Mouse (Mus musculus) embryonic facial prominence, embryonic 11.5 days (tissue): ENCODE measurements around the gene Itfg2. TPM values are rescaled to one million over a fixed set of nuclear protein-coding genes. Genes with fewer than 3 reads are reported as not detected.

ENCODE experiments used
- ATAC-seq: fragments of 200-750 bp; cut with Nextera tagmentation; replicated peaks from 2 replicates; pipeline ENCODE4 v1.8.0; 2017; ENCODE audit warnings: low read depth; ENCODE audit not compliant: insufficient number of reproducible peaks, low FRiP score, low TSS enrichment
- DNase-seq: peaks from one replicate; pipeline ENCODE4 v3.0.0-alpha.2; 2015; ENCODE audit warnings: low spot score
- H3K27ac ChIP-seq: fragments of 300-500 bp; sonication (generic); replicated peaks from 2 replicates; pipeline ENCODE4 v1.5.1; 2014; ENCODE audit warnings: mild to moderate bottlenecking, low read depth, low read length, control low read depth
- H3K27me3 ChIP-seq: fragments of 300-500 bp; sonication (generic); 2 replicates; pipeline ENCODE4 v1.6.1; 2014; ENCODE audit warnings: mild to moderate bottlenecking, low read length, moderate library complexity, mixed read lengths; ENCODE audit not compliant: control insufficient read depth, insufficient read depth
- H3K36me3 ChIP-seq: fragments of 300-500 bp; sonication (generic); replicated peaks from 2 replicates; pipeline ENCODE4 v1.6.1; 2014; ENCODE audit warnings: low read depth, mild to moderate bottlenecking, low read length, moderate library complexity, mixed read lengths; ENCODE audit not compliant: control insufficient read depth, insufficient read depth
- H3K4me1 ChIP-seq: fragments of 300-500 bp; sonication (generic); 2 replicates; pipeline ENCODE4 v1.6.1; 2014; ENCODE audit warnings: low read length, mixed read lengths; ENCODE audit not compliant: control insufficient read depth, insufficient read depth
- H3K4me2 ChIP-seq: fragments of 300-500 bp; sonication (generic); 2 replicates; pipeline ENCODE4 v1.6.1; 2014; ENCODE audit warnings: low read depth, mild to moderate bottlenecking, control low read depth, low read length, moderate library complexity
- H3K4me3 ChIP-seq: fragments of 300-500 bp; sonication (generic); 2 replicates; pipeline ENCODE4 v1.5.1; 2014; ENCODE audit warnings: low read depth, low read length, control low read depth
- H3K9ac ChIP-seq: fragments of 300-500 bp; sonication (generic); replicated peaks from 2 replicates; pipeline ENCODE4 v1.6.1; 2014; ENCODE audit warnings: mild to moderate bottlenecking, control low read depth, low read length
- H3K9me3 ChIP-seq: fragments of 300-500 bp; sonication (generic); replicated peaks from 2 replicates; pipeline ENCODE4 v1.6.1; 2016; ENCODE audit warnings: mild to moderate bottlenecking, low read length, inconsistent platforms, mixed read lengths; ENCODE audit not compliant: control insufficient read depth
- WGBS: fragments of 180-500 bp; shearing (Covaris S2); extraction: QIAGEN DNeasy Blood & Tissue Kit; methylation state at CpG from one replicate; pipeline ENCODE4 v1.1.7; 2014; 5-methylcytosine and 5-hydroxymethylcytosine counted together
- polyA plus RNA-seq: library from polyadenylated mRNA; unstranded; fragments of >200 nt; fragmentation: Nextera tagmentation; extraction: Ambion mirVana; gene quantifications from 2 replicates; pipeline ENCODE4 v1.2.1, GENCODE M21; 2014

Itfg2 gene
- polyA plus RNA-seq, 1 experiment from 2014 or later = 26.9 TPM

GRCm38 (mm10) chr6:128429826-128430225 lies 5.1 kb upstream of the Itfg2 start:
- no peak overlapping the region for H3K4me2 ChIP-seq
- DNase-seq (no peak), ATAC-seq (no peak)
- H3K4me3 ChIP-seq = no peak overlapping the region
- no peaks in the 10 kb centered on the region for H3K4me1 ChIP-seq
- H3K36me3 ChIP-seq = peaks cover 26% of the 10 kb centered on the region
- H3K9ac ChIP-seq = no peak overlapping the region
- no peak overlapping the region for H3K27ac ChIP-seq
- H3K9me3 ChIP-seq = no peaks in the 10 kb centered on the region
- H3K27me3 ChIP-seq = no peaks in the 10 kb centered on the region
- 87% methylated on average over 6 of the region's 6 CpGs for WGBS

- no peak overlapping the region for H3K4me3 ChIP-seq
- no peak overlapping the region for H3K4me2 ChIP-seq
- no peak overlapping the region for H3K9ac ChIP-seq
- WGBS = 88% methylated on average over 2 of the region's 2 CpGs
- H3K27me3 ChIP-seq = no peaks in the 10 kb centered on the region
- no peak overlapping the region for H3K27ac ChIP-seq
- H3K36me3 ChIP-seq = peaks cover 26% of the 10 kb centered on the region
- ATAC-seq (no peak), DNase-seq (no peak)
- H3K9me3 ChIP-seq = no peaks in the 10 kb centered on the region
- H3K4me1 ChIP-seq = no peaks in the 10 kb centered on the region
These were observed 4.6 kb upstream of the Itfg2 start for GRCm38 (mm10) chr6:128429300-128429699.

- H3K4me2 ChIP-seq = no peak overlapping the region
- no peaks in the 10 kb centered on the region for H3K4me1 ChIP-seq
- ATAC-seq (no peak), DNase-seq (no peak)
- no peak overlapping the region for H3K27ac ChIP-seq
- H3K36me3 ChIP-seq = peaks cover 17% of the 10 kb centered on the region
- no peaks in the 10 kb centered on the region for H3K27me3 ChIP-seq
- no peaks in the 10 kb centered on the region for H3K9me3 ChIP-seq
- H3K4me3 ChIP-seq = no peak overlapping the region
- H3K9ac ChIP-seq = no peak overlapping the region
- WGBS = 90% methylated on average over 5 of the region's 5 CpGs
These were observed 2.8 kb upstream of the Itfg2 start for GRCm38 (mm10) chr6:128427571-128427970.

GRCm38 (mm10) chr6:128425046-128425445 lies 315 bp upstream of the Itfg2 start:
- 22% methylated on average over 9 of the region's 9 CpGs for WGBS
- H3K4me1 ChIP-seq = no peaks in the 10 kb centered on the region
- ATAC-seq (no peak), DNase-seq (no peak)
- H3K4me2 ChIP-seq = peak overlapping the region; percentile 42
- H3K27me3 ChIP-seq = no peaks in the 10 kb centered on the region
- peaks cover 3% of the 10 kb centered on the region for H3K36me3 ChIP-seq
- no peak overlapping the region; the same call in 1 of the 2 replicates for H3K27ac ChIP-seq
- no peaks in the 10 kb centered on the region for H3K9me3 ChIP-seq
- H3K4me3 ChIP-seq = peak overlapping the region; percentile 54
- H3K9ac ChIP-seq = peak overlapping the region; percentile 34; the same call in 1 of the 2 replicates

- Histone ChIP-seq H3K27me3 (no peaks in the 10 kb centered on the region), H3K4me3 (peak overlapping the region; percentile 54), H3K9ac (peak overlapping the region; percentile 81), H3K4me1 (no peaks in the 10 kb centered on the region), H3K27ac (no peak overlapping the region; the same call in 1 of the 2 replicates), H3K9me3 (no peaks in the 10 kb centered on the region), H3K36me3 (no peaks in the 10 kb centered on the region), H3K4me2 (peak overlapping the region; percentile 46)
- no peak for DNase-seq
- 50% methylated on average over 15 of the region's 16 CpGs for WGBS
- ATAC-seq = 0 out of 2 replicates have a peak, but pooled peaks have one; percentile 32
These were observed 1.0 kb downstream of the Itfg2 start for GRCm38 (mm10) chr6:128423496-128424268.

- 95% methylated on average over 3 of the region's 3 CpGs for WGBS
These were observed 3.3 kb downstream of the Itfg2 start for GRCm38 (mm10) chr6:128421480-128421879.

GRCm38 (mm10) chr6:128421036-128421435 lies 3.7 kb downstream of the Itfg2 start:
- ATAC-seq (no peak), DNase-seq (no peak)
- H3K9me3 ChIP-seq = no peaks in the 10 kb centered on the region
- WGBS = 93% methylated on average over 2 of the region's 2 CpGs
- no peak overlapping the region for H3K9ac ChIP-seq
- H3K36me3 ChIP-seq = no peaks in the 10 kb centered on the region
- no peak overlapping the region for H3K4me3 ChIP-seq
- no peaks in the 10 kb centered on the region for H3K27me3 ChIP-seq
- H3K4me2 ChIP-seq = no peak overlapping the region
- no peaks in the 10 kb centered on the region for H3K4me1 ChIP-seq
- no peak overlapping the region for H3K27ac ChIP-seq

More at GRCm38 (mm10) chr6:128421480-128421879, 3.3 kb downstream of the Itfg2 start:
- Histone ChIP-seq H3K4me2 (no peak overlapping the region), H3K4me3 (no peak overlapping the region), H3K9ac (no peak overlapping the region), H3K27me3 (no peaks in the 10 kb centered on the region), H3K4me1 (no peaks in the 10 kb centered on the region), H3K9me3 (no peaks in the 10 kb centered on the region), H3K27ac (no peak overlapping the region), H3K36me3 (no peaks in the 10 kb centered on the region)
- DNase-seq = no peak
- ATAC-seq = no peak

- Histone ChIP-seq H3K9ac (no peak overlapping the region), H3K9me3 (no peaks in the 10 kb centered on the region), H3K4me3 (no peak overlapping the region), H3K36me3 (no peaks in the 10 kb centered on the region), H3K27me3 (no peaks in the 10 kb centered on the region), H3K4me2 (no peak overlapping the region), H3K4me1 (no peaks in the 10 kb centered on the region), H3K27ac (no peak overlapping the region)
- 91% methylated on average over 1 of the region's 1 CpGs for WGBS
- ATAC-seq (no peak), DNase-seq (no peak)
These were observed 6.7 kb downstream of the Itfg2 start for GRCm38 (mm10) chr6:128418076-128418475.
